Mouse (Mus musculus) embryonic fibroblast, embryonic 13.5 days (primary cell): ENCODE measurements around the gene B3gnt8.

Experiments
- CTCF ChIP-seq: IDR thresholded peaks from 2 replicates; pipeline ENCODE4 v1.5.1; 2011; ENCODE audit warnings: mild to moderate bottlenecking, control low read depth, low read length, moderate library complexity, borderline replicate concordance; ENCODE audit not compliant: insufficient read depth
- POLR2A ChIP-seq: IDR thresholded peaks from 2 replicates; pipeline ENCODE4 v1.6.1; 2011; ENCODE audit warnings: low read depth, mild to moderate bottlenecking, control low read depth, low read length, moderate library complexity

DNA sequence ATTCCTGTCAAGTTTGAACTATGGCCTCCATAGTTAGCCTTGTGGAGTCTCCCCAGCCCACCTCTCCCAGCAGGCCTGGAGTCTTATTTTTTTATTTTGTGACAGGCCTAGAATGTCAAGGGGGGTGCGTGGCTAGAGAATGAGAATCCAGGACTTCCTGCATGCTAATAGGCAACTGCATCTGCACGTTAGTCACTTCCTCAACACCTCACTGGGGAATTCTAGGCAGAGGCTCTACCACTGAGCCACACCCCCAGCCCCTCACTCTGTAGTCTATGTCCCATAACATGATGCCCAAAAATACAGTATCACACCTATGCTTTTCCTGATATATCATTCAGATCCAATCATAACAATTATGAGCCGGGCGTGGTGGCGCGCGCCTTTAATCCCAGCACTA is 50.6 kb downstream of the B3gnt8 start:
- TF ChIP-seq CTCF (no peak), POLR2A (no peak)
